Mouse (Mus musculus): ENCODE measurements around the gene Anp32e.

GRCm38 (mm10) chr3:95959082-95959481 is 30.0 kb downstream of the Anp32e start:
- TF ChIP-seq CTCF (IDR thresholded peaks at IDR 0.05; ENCODE audit: low read depth, low read length) (no peak), POLR2A (IDR thresholded peaks at IDR 0.05; ENCODE audit: extremely low read depth, insufficient read depth, low read length) (no peak)

All from liver, adult 2 months (tissue).